Mouse (Mus musculus): ENCODE measurements around the gene Ash1l.

GRCm38 (mm10) chr3:88949786-88950575 lies 441 bp upstream of the Ash1l start:
- TF ChIP-seq POLR2A (IDR thresholded peaks at IDR 0.05; ENCODE audit: control insufficient read depth, low read depth, low read length) (peak; percentile 74), CTCF (IDR thresholded peaks at IDR 0.05; ENCODE audit: control insufficient read depth, insufficient read depth, insufficient replicate concordance, low read depth, low read length) (no peak)
